Mouse (Mus musculus) lung, adult 2 months (tissue): ENCODE measurements around the gene Csnk2a1.

Source experiments
- CTCF ChIP-seq: fragments of 200-500 bp; IDR thresholded peaks from 2 replicates; pipeline ENCODE4 v1.5.1; 2011; ENCODE audit warnings: mild to moderate bottlenecking, low read length, control low read depth; ENCODE audit not compliant: insufficient read depth
- POLR2A ChIP-seq: fragments of 200-500 bp; IDR thresholded peaks from 2 replicates; pipeline ENCODE4 v1.6.1; 2011; ENCODE audit warnings: low read depth, mild to moderate bottlenecking, control low read depth, low read length, borderline replicate concordance; ENCODE audit errors: extremely low read depth

GRCm38 (mm10) chr2:152259739-152260138 is 33.1 kb downstream of the Csnk2a1 start:
- TF ChIP-seq CTCF (no peak), POLR2A (no peak)
